Mouse (Mus musculus) macrophage (primary cell): ENCODE data around the gene Dennd4a. TPM values are rescaled to one million over a fixed set of nuclear protein-coding genes. Genes with fewer than 3 reads are reported as not detected.

ENCODE experiments used
- H3K27ac ChIP-seq: fragments of 350-480 bp; formaldehyde crosslinking; 2 replicates; pipeline ENCODE4 v1.9.0; 2021
- H3K36me3 ChIP-seq: fragments of 350-480 bp; formaldehyde crosslinking; 2 replicates; pipeline ENCODE4 v1.9.0; 2021; ENCODE audit errors: inconsistent target
- H3K4me3 ChIP-seq: fragments of 350-480 bp; formaldehyde crosslinking; 2 replicates; pipeline ENCODE4 v1.9.0; 2021; ENCODE audit errors: inconsistent target
- H3K79me2 ChIP-seq: fragments of 350-480 bp; formaldehyde crosslinking; 2 replicates; pipeline ENCODE4 v1.9.0; 2021; ENCODE audit errors: inconsistent target
- WGBS: methylation state at CpG from one replicate; pipeline ENCODE4 v1.1.7; 2026; ENCODE audit warnings: inconsistent platforms; ENCODE audit not compliant: missing documents; 5-methylcytosine and 5-hydroxymethylcytosine counted together
- polyA plus RNA-seq: library from polyadenylated mRNA; stranded (reverse); fragments of 250-400 nt; gene quantifications from 3 replicates; pipeline ENCODE4 v1.2.4, GENCODE M21; 2018; ENCODE audit warnings: inconsistent platforms

The Dennd4a gene
- polyA plus RNA-seq, 1 experiment from 2014 or later, result 5.1 TPM

DNA sequence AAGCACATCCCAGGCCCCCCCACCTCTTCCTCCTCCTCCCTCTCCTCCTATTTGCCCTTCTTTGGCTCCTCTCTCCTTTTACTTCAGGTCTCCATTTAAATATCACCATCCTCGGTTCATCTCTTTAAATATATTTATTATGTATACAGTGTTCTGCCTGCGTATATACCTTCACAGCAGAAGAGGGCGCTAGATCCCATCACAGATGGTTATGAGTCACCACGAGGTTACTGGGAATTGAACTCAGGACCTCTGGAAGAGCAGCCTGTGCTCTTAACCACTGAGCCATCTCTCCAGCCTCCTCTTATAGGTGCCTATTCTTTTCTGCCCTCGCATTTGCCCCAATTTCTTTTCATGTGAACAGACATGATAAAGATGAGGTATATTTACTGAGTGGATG is 126.4 kb downstream of the Dennd4a start:
- H3K27ac ChIP-seq, result no peak overlapping the region
- H3K79me2 ChIP-seq, result no peaks in the 10 kb centered on the region
- 75% methylated on average over 5 of the region's 5 CpGs for WGBS
- no peak overlapping the region for H3K4me3 ChIP-seq
- H3K36me3 ChIP-seq, result no peaks in the 10 kb centered on the region

DNA sequence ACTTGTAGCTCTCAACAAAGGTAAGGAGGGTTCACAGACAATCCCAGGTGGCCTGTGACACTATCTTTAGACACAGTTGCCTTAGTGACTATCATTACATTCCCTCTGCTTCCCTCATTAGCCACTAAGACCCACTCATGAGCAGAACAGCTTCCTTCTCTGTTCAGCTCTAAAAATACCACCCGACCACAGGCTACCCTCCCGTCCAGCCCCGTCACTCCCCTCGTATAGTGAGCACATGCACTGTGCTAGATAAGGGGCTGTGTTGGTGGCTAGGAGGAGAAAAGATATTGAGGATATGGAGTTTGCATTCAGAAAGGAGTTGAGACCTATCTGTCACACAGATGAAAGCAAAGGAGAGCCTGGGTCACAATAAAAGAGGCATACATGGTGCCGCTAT is 127.4 kb downstream of the Dennd4a start:
- WGBS, result 22% methylated on average over 5 of the region's 5 CpGs

DNA sequence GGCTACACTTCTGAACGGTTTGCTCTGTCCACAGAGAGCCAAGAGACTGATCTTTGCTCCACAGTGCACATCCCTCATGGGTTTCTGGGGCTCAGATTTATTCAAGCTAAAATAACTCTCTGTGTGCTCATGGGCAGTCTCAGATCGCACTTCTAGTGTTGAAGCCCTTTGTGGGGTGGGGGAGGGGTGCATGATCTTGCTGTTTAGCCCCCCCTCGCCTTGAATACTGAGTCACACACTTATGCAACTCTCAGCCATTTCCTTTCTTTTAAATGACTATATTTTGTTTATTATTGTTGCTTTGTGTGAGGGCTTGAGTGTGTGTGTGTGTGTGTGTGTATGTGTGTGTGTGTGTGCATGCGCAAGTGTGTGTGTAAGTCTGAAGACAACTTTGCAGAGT is 128.1 kb downstream of the Dennd4a start:
- Histone ChIP-seq H3K4me3 (no peak overlapping the region), H3K79me2 (no peaks in the 10 kb centered on the region), H3K27ac (no peak overlapping the region), H3K36me3 (no peaks in the 10 kb centered on the region)
- WGBS, result 30% methylated on average over 4 of the region's 4 CpGs

More for the DNA sequence above, 127.4 kb downstream of the Dennd4a start:
- Histone ChIP-seq H3K4me3 (no peak overlapping the region), H3K27ac (no peak overlapping the region), H3K36me3 (no peaks in the 10 kb centered on the region), H3K79me2 (no peaks in the 10 kb centered on the region)

DNA sequence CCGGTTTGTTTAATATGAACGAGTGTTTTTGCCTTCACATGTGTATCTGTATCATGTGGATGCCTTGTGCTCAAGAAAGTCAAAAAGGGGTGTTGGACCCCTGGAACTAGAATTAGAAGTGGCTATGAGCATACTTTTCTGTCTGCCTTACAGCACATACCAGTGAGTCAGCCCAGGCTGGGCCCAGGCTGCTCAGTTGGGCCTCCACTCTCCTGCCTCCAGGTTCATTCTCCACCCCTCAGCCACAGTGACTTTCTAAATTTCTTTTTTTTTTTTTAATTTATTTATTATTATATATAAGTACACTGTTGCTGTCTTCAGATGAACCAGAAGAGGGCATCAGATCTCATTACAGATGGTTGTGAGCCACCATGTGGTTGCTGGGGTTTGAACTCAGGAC is 128.7 kb downstream of the Dennd4a start:
- H3K79me2 ChIP-seq, result no peaks in the 10 kb centered on the region
- no peak overlapping the region for H3K27ac ChIP-seq
- WGBS, result 60% methylated on average over 2 of the region's 2 CpGs
- H3K36me3 ChIP-seq, result no peaks in the 10 kb centered on the region
- no peak overlapping the region for H3K4me3 ChIP-seq

DNA sequence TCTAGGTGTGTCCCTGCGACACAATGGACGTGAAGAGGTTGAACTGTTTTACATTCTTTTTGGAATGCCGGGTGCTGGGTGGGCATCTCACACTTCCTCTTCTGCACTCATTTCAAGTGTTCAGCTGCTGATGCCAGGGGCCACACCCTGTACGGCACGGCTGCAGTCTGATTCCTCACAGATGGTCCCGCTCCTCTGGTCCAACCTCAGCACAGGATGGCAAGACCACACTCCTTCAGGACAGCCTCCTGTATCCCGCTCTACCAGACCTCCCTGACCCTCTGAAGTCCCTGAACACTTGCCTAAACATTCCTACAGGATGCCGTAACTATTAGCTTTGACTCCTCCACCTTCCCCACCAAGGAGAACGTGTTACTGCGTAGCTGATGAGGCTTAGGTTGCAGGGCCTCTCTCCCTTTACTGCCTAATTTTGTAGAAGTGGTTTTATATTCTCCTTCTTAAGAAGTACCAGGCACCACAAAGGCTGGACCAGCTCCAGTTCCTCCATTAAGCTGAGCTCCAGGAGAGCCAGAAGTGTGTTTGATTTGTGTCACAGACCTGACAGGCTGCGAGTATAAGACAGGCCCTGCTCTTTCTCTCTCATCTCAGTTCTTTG is 129.7 kb downstream of the Dennd4a start:
- WGBS, result 74% methylated on average over 11 of the region's 11 CpGs
- Histone ChIP-seq H3K27ac (no peak overlapping the region), H3K79me2 (no peaks in the 10 kb centered on the region), H3K4me3 (no peak overlapping the region), H3K36me3 (no peaks in the 10 kb centered on the region)

DNA sequence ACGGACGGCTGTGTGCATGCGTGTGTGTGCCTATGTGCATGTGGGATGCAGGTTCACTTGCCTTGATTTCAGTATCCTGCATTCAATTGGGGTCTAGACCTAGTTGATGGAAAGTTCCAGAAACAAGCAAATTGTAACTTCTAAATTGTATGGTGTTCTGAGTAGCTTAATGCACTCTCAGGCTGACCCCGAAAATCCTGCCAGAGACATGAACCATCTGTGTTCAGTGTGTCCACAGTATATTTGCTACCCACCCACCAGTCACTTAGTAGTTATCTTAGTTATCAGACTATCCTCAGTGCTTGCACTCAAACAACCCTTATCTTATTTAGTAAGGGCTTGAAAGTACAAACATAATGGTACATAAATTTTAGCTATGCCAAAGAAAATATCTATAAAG is 130.5 kb downstream of the Dennd4a start:
- no peak overlapping the region for H3K4me3 ChIP-seq
- no peaks in the 10 kb centered on the region for H3K79me2 ChIP-seq
- WGBS, result 95% methylated on average over 4 of the region's 4 CpGs
- H3K36me3 ChIP-seq, result no peaks in the 10 kb centered on the region
- no peak overlapping the region for H3K27ac ChIP-seq

DNA sequence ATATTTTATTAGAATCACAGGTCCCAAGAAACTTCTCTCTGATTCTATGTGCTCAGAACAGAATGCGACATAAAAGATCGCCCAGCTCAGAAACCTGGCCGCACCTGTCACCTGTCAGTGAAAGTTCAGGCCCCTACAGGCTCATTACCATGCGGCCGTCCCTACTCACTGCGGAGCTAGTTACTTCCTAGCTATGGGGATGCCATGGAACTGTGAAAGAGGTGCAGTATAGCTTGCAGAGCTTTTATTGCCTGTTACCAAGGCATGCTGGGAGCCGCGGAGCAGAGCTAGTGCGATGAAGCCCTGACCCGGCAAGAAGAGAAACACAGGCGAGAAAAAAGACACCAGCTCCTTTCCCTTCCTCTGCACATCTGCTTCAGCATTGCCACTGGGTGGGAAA is 132.9 kb downstream of the Dennd4a start:
- WGBS, result 90% methylated on average over 11 of the region's 11 CpGs
- H3K36me3 ChIP-seq, result no peaks in the 10 kb centered on the region
- H3K4me3 ChIP-seq, result no peak overlapping the region
- no peaks in the 10 kb centered on the region for H3K79me2 ChIP-seq
- no peak overlapping the region for H3K27ac ChIP-seq

DNA sequence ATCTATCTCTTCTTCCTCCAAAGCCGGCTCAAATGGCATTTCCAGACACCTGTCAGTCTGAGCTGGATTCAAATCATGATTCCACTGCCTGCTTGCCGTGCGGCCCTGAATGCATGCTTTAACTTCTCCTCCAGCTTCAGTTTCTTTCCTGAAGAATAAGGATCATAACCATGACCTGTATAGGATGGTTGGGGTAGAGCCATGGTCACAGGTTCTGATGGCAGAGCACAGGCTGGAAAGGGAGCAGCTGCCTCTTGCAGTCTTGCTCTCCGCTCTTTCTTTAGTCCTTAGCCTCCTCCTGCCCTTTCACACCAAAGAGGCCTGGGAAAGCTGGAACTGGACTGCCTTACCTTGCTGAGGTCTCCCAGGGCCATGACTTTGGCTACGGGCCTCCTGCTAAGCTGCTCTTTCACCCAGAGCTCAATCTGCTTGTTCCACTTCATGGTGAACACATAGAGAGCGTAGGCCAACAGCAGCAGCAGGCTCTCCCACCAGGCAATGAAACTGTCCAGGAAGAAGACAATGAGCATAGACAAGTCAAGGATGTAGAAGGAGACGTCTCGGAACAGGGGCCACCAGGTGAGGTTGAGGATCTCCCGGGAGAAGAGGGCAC is 136.4 kb downstream of the Dennd4a start:
- 84% methylated on average over 9 of the region's 9 CpGs for WGBS
- no peak overlapping the region for H3K4me3 ChIP-seq
- no peaks in the 10 kb centered on the region for H3K36me3 ChIP-seq
- H3K79me2 ChIP-seq, result no peaks in the 10 kb centered on the region
- H3K27ac ChIP-seq, result no peak overlapping the region

DNA sequence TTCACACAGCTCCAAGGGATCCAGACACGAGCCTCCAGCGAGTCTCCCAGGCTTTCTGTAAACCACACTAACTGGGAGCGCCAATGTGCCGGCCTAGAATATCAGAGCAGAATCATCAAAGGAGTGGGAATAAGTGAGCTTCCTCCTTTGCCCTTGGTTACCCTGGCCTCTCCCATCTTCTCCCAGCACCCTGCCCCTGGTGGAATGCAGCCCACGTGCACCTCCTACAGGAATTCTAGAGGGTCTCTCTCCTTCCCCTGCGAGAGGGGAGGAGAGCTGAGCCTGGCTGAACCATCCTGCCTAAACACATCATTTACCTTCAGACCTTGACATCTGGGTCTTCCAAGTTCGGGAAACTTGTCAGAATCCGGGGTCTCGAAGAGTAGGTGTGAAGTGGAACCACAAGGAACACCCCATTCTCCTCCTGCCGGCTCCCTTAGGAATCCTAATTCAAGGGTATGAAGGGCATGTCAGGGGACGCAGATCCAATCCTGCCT is 140.1 kb downstream of the Dennd4a start, which contains the start of gene Slc24a1:
Gene Slc24a1 (minus strand): TSS at position 447 of the 497 bp plus-strand sequence.
- Histone ChIP-seq H3K4me3 (no peak within 1 kb of the TSS), H3K36me3 (no peaks in the 10 kb centered on the region), H3K27ac (no peak within 1 kb of the TSS), H3K79me2 (no peaks in the 10 kb centered on the region)
- WGBS, result 70% methylated on average over 11 of the region's 11 CpGs

DNA sequence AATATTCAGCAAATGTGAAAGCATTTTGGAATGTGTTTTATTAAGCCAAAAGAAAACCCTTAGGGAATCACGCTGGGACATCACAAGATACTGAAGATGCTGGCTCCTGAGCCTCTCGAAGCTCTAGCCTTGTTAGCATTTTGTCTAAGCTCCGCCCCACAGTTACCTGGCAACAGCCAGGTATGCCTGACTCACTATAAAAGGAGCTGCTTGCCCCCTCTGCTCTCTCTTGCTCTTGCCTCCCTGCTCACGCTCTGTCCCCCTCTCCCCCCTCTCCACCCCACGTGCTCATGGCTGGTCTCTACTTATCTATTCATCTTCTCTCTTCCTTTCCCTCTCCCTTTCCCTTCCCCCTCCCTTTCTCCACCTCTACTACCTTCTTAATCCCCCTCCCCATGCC is 140.9 kb downstream of the Dennd4a start:
- H3K4me3 ChIP-seq, result no peak overlapping the region
- no peaks in the 10 kb centered on the region for H3K36me3 ChIP-seq
- WGBS, result 66% methylated on average over 4 of the region's 5 CpGs
- H3K27ac ChIP-seq, result no peak overlapping the region
- H3K79me2 ChIP-seq, result no peaks in the 10 kb centered on the region

DNA sequence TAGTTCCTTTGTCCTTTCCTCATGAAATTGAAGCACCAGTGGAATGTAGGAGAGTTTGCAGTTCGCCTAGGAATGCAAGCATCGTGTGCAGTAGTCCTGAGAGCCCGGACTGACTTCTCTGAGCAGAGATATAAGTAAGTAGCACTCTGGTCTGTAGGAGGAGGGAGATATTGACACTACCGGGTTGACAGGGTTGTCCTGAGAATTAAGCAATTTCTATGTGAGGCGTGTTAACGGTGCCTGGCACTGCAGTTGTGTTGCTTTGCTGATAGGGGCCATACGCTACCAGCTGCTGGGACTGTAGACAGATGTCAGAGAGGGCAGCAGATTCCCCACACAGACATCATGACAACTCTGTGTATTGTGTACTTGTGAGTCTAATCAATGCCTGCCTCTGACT is 142.1 kb downstream of the Dennd4a start:
- H3K27ac ChIP-seq, result no peak overlapping the region

DNA sequence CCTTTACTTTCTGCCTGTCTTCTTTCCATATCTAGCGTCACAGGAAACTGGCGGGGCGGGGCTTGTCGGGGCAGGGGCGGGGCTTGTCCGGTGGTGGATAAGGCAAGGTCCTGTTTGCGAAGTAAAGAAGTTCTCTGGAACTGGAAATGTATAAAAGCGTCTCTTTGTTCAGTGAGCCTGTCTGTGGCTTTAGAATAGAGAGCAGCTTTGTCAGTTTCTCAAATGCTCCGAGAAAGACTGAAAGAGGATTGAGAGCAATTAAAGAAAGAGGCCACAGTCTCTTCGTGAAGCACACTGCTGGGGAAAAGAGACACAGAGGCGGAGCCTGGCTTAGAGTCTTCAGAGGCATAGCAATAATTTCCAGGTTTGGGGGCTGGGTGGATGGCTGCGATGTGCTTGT is 145.2 kb downstream of the Dennd4a start:
- Histone ChIP-seq H3K27ac (no peak overlapping the region), H3K36me3 (no peaks in the 10 kb centered on the region), H3K79me2 (peaks cover 3% of the 10 kb centered on the region; the same call in 1 of the 2 replicates), H3K4me3 (no peak overlapping the region)
- WGBS, result 8% methylated on average over 10 of the region's 12 CpGs

More for the DNA sequence above, 142.1 kb downstream of the Dennd4a start:
- WGBS, result 77% methylated on average over 7 of the region's 7 CpGs
- Histone ChIP-seq H3K36me3 (no peaks in the 10 kb centered on the region), H3K4me3 (no peak overlapping the region), H3K79me2 (no peaks in the 10 kb centered on the region)

DNA sequence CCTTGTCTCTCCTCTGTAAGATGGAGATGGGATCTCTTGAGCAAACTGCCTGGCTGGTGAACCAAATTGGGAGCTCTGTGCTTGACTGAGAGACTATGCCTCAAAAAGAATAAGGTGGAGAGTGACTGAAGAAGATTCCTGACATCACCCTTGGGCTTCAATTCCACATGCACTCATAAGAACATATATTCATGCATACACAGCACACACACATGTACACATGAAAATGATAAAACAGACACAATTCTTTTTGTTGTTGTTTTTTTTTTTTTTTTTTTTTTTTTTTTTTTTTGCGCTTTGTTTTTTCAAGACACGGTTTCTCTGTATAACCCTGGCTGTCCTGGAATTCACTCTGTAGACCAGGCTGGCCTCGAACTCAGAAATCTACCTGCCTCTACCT is 146.1 kb downstream of the Dennd4a start:
- Histone ChIP-seq H3K36me3 (no peaks in the 10 kb centered on the region), H3K27ac (no peak overlapping the region), H3K79me2 (peaks cover 12% of the 10 kb centered on the region; the same call in 1 of the 2 replicates), H3K4me3 (no peak overlapping the region)
- 100% methylated on average over 2 of the region's 3 CpGs for WGBS

DNA sequence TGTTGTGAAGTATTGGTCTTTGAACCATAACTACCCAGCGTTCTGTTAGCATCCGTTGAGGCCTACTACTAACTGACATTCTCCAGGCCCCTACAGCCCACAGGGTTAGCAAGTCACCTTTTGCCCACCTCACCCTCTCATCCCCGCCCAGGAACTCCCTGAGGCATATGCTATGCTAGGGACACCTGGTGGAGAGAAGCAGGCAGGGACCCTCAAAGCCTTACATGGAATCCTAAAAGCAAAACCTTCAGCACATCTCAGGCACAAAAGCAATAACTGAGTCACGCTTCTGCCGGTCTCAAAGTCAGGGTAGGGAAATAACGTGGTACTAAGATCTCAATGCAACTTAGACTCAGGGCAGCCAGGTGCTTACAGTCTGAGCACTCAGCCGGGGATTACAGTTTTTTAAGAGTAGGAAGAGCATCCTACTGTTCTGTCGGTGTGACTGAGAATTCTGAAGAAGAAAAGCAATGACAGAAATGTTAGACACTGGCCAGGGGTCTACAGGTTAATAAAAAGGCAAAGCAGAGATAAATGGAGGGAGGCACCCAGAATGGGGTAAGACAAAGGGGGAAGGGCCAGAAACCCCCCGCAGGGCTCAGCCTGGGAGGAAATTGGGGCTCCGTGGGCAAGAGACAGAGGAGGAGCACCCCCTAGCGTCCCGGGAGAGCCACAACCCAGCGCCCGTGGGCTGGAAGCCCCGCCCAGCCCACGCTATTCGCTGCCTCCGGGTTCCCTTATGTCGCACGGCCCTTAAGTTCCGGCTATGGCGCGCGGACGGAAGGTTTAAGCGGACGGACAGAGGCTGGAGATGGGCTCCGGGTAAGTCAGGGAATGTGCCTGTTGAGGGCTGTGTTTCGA is 149.2 kb downstream of the Dennd4a start, which contains the start of gene Ints14:
Gene Ints14 (plus strand): TSS at position 789 of the 861 bp plus-strand sequence.
- H3K36me3 ChIP-seq, result peaks cover 25% of the 10 kb centered on the region
- H3K4me3 ChIP-seq, result peak within 1 kb of the TSS; percentile 75
- H3K27ac ChIP-seq, result peak within 1 kb of the TSS; percentile 40
- 15% methylated on average over 29 of the region's 29 CpGs for WGBS
- H3K79me2 ChIP-seq, result peaks cover 23% of the 10 kb centered on the region; the same call in 1 of the 2 replicates

DNA sequence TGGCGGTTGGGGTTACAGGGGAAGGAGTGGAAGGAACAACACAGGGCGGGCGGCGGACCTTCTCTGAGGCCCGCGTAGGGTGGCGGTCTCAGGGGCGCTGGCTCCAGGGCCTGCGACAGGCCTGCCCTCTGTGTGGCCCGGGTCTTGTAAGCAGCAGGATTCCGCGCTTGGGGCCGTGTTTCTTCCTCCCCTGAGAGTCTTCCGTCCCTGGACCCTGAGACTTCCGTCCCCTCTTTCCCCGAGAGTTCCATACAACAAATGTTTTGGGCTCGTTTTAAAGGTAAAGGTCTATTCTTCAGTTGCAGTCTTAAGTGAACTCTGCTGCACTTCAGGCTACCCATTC is 149.8 kb downstream of the Dennd4a start:
- Histone ChIP-seq H3K27ac (peak overlapping the region; percentile 40), H3K79me2 (peaks cover 23% of the 10 kb centered on the region; the same call in 1 of the 2 replicates), H3K36me3 (peaks cover 30% of the 10 kb centered on the region), H3K4me3 (peak overlapping the region; percentile 75)
- under 1% methylated on average over 17 of the region's 17 CpGs for WGBS
